Mouse (Mus musculus) forebrain, embryonic 11.5 days (tissue): ENCODE measurements around the gene Nav2. TPM values are rescaled to one million over a fixed set of nuclear protein-coding genes. Genes with fewer than 3 reads are reported as not detected.

Source experiments
- ATAC-seq: fragments of 200-750 bp; cut with Nextera tagmentation; replicated peaks from 2 replicates; pipeline ENCODE4 v1.8.0; 2017; ENCODE audit warnings: moderate TSS enrichment; ENCODE audit not compliant: low FRiP score
- DNase-seq: peaks from one replicate; pipeline ENCODE4 v3.0.0-alpha.2; 2017; ENCODE audit warnings: low spot score
- H3K27ac ChIP-seq: fragments of 300-500 bp; sonication (generic); 2 replicates; pipeline ENCODE4 v1.5.1; 2014; ENCODE audit warnings: low read depth, low read length
- H3K27me3 ChIP-seq: fragments of 300-500 bp; sonication (generic); 2 replicates; pipeline ENCODE4 v1.6.1; 2014; ENCODE audit warnings: mild to moderate bottlenecking, low read length, mixed read lengths; ENCODE audit not compliant: control insufficient read depth, insufficient read depth
- H3K36me3 ChIP-seq: fragments of 300-500 bp; sonication (generic); 2 replicates; pipeline ENCODE4 v1.6.1; 2014; ENCODE audit warnings: mild to moderate bottlenecking, low read length, moderate library complexity, mixed read lengths; ENCODE audit not compliant: control insufficient read depth, insufficient read depth
- H3K4me1 ChIP-seq: fragments of 300-500 bp; sonication (generic); replicated peaks from 2 replicates; pipeline ENCODE4 v1.6.1; 2014; ENCODE audit warnings: low read length, mixed read lengths; ENCODE audit not compliant: control insufficient read depth, insufficient read depth
- H3K4me2 ChIP-seq: fragments of 300-500 bp; sonication (generic); 2 replicates; pipeline ENCODE4 v1.6.1; 2014; ENCODE audit warnings: low read depth, mild to moderate bottlenecking, low read length, moderate library complexity, mixed read lengths; ENCODE audit not compliant: severe bottlenecking
- H3K4me3 ChIP-seq: fragments of 300-500 bp; sonication (generic); 2 replicates; pipeline ENCODE4 v1.5.1; 2014; ENCODE audit warnings: low read depth, low read length
- H3K9ac ChIP-seq: fragments of 300-500 bp; sonication (generic); 2 replicates; pipeline ENCODE4 v1.6.1; 2014; ENCODE audit warnings: low read length
- H3K9me3 ChIP-seq: fragments of 300-500 bp; sonication (generic); 2 replicates; pipeline ENCODE4 v1.6.1; 2016; ENCODE audit warnings: low read length, mixed read lengths; ENCODE audit not compliant: control insufficient read depth
- WGBS: fragments of 180-500 bp; shearing (Covaris S2); extraction: QIAGEN DNeasy Blood & Tissue Kit; methylation state at CpG from one replicate; pipeline ENCODE4 v1.1.7; 2014; 5-methylcytosine and 5-hydroxymethylcytosine counted together
- polyA plus RNA-seq: library from polyadenylated mRNA; unstranded; fragments of >200 nt; fragmentation: Nextera tagmentation; extraction: Ambion mirVana; gene quantifications from 2 replicates; pipeline ENCODE4 v1.2.1, GENCODE M21; 2014

The Nav2 gene
- polyA plus RNA-seq, 1 experiment from 2014 or later = 7.2 TPM

- no peaks in the 10 kb centered on the region for H3K36me3 ChIP-seq
- no peaks in the 10 kb centered on the region for H3K9me3 ChIP-seq
- H3K4me2 ChIP-seq = no peak overlapping the region
- H3K4me1 ChIP-seq = no peaks in the 10 kb centered on the region
- no peak overlapping the region for H3K27ac ChIP-seq
- no peak overlapping the region for H3K4me3 ChIP-seq
- ATAC-seq (no peak), DNase-seq (no peak)
- WGBS = 75% methylated on average over 8 of the region's 8 CpGs
- no peak overlapping the region for H3K9ac ChIP-seq
- peaks cover 2% of the 10 kb centered on the region; the same call in 1 of the 2 replicates for H3K27me3 ChIP-seq
These were observed 176.3 kb downstream of the Nav2 start for GRCm38 (mm10) chr7:49084768-49085167.

DNA sequence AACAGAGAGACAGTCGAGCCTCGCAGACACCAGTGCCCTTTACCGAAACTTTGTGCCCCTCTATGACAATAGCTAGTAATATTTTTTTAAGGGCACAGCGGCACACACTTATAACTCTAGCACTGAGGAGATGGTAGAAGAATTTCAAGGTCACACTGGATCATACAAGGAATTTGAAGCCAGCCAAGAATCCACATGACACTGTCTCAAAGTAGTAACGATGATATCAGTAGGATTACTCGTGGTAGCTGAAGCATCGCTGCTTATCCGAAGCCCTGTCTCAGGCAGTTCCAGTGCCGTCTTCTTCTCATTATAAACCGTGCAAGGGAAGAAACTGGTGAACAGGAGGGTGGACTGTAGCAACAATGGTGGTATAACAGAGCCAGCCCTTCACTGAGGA, 177.2 kb downstream of the Nav2 start:
- H3K4me2 ChIP-seq = no peak overlapping the region
- no peak overlapping the region for H3K27ac ChIP-seq
- H3K9ac ChIP-seq = no peak overlapping the region
- no peaks in the 10 kb centered on the region for H3K9me3 ChIP-seq
- H3K27me3 ChIP-seq = peaks cover 2% of the 10 kb centered on the region; the same call in 1 of the 2 replicates
- no peak for ATAC-seq
- DNase-seq = no peak
- no peak overlapping the region for H3K4me3 ChIP-seq
- H3K36me3 ChIP-seq = no peaks in the 10 kb centered on the region
- H3K4me1 ChIP-seq = no peaks in the 10 kb centered on the region
- WGBS = 85% methylated on average over 10 of the region's 10 CpGs

DNA sequence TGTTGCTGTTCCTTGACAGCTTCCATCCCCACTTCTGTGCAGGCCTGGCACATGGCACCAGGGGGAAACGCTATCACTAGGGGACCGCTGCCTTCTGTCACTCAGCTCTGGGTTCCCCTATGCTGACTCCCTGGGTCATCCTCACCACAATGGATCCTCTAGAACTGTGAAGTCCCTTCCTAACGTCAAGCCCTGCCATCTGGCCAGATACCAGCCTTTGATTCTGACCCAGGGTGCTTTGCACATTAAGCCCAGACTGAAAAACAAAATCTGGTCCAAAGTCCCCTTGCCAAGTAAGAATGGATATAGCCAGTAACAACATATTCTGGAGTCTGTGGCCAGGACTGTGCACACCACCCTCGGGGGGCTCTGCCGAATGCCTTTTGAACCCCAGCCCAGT, 178.6 kb downstream of the Nav2 start:
- Histone ChIP-seq H3K4me3 (no peak overlapping the region), H3K9ac (no peak overlapping the region), H3K27ac (no peak overlapping the region), H3K27me3 (peaks cover 2% of the 10 kb centered on the region), H3K4me2 (no peak overlapping the region), H3K36me3 (no peaks in the 10 kb centered on the region), H3K9me3 (no peaks in the 10 kb centered on the region), H3K4me1 (no peaks in the 10 kb centered on the region)
- no peak for ATAC-seq
- DNase-seq = no peak
- 87% methylated on average over 5 of the region's 5 CpGs for WGBS

DNA sequence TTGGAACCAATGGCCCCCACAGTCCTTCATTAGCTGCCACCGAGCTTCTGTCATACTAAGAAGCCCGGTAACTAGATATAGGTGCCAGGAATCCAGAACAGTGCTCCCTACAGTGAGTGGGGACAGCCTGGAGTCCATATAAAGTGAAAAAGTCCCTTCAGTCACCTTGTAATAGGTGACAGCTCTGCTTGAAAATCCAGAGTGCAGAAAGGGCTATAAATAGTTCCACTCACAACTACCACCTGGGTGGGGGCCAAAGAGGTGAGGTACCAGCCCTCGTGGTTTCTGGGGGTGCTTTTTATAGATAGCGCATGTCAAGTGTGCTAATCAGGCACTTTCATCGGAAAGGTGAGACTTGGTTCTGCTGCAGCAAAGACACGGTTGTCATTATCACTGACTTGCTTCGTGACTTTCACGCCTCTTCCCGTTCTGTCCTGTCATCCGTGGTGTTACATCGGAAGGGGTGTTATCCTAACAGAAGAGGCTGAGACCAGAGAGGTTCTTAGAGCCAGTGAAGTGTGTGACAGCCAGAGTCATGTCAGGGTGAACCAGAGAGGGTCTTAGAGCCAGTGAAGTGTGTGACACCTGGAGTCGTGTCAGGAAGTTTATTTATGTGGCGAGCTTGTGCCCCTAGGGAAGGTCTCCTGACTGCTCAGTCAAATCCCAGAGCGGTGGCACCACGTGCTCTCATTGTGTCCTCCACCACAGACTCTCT, 179.8 kb downstream of the Nav2 start:
- ATAC-seq (no peak), DNase-seq (no peak)
- H3K4me3 ChIP-seq = no peak overlapping the region
- H3K36me3 ChIP-seq = no peaks in the 10 kb centered on the region
- no peak overlapping the region for H3K9ac ChIP-seq
- no peaks in the 10 kb centered on the region for H3K4me1 ChIP-seq
- WGBS = 79% methylated on average over 15 of the region's 15 CpGs
- no peaks in the 10 kb centered on the region for H3K9me3 ChIP-seq
- no peak overlapping the region for H3K4me2 ChIP-seq
- no peak overlapping the region for H3K27ac ChIP-seq
- peaks cover 2% of the 10 kb centered on the region for H3K27me3 ChIP-seq

GRCm38 (mm10) chr7:49091371-49091770, 182.9 kb downstream of the Nav2 start:
- no peak overlapping the region for H3K9ac ChIP-seq
- H3K4me3 ChIP-seq = no peak overlapping the region
- H3K27ac ChIP-seq = no peak overlapping the region
- 62% methylated on average over 5 of the region's 5 CpGs for WGBS
- H3K36me3 ChIP-seq = no peaks in the 10 kb centered on the region
- no peaks in the 10 kb centered on the region for H3K4me1 ChIP-seq
- no peak overlapping the region for H3K4me2 ChIP-seq
- DNase-seq (no peak), ATAC-seq (no peak)
- no peaks in the 10 kb centered on the region for H3K9me3 ChIP-seq
- peaks cover 2% of the 10 kb centered on the region for H3K27me3 ChIP-seq

DNA sequence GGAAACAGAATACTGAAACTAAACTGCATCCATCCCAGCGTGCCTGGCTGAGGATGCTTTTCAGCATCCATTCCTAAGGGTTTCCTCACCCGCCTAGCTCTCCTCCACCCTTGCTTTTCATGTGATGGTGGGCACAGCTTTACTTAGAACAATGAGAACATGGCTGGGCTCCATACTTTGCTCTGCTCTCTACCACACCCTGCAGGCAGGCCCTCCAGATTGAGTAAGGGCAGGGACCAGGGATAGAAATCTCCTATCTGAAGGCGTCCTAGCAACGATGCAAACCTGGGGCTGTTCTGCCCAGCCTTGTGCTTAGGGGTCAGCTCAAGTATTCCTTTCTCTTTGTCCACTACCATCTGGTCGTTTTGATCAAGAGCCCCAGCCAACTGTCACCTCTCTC, 183.4 kb downstream of the Nav2 start:
- no peak overlapping the region for H3K4me2 ChIP-seq
- no peaks in the 10 kb centered on the region for H3K4me1 ChIP-seq
- no peak for ATAC-seq
- no peak overlapping the region for H3K27ac ChIP-seq
- WGBS = 61% methylated on average over 5 of the region's 5 CpGs
- no peak overlapping the region for H3K9ac ChIP-seq
- peaks cover 2% of the 10 kb centered on the region for H3K27me3 ChIP-seq
- no peak for DNase-seq
- no peaks in the 10 kb centered on the region for H3K9me3 ChIP-seq
- no peaks in the 10 kb centered on the region for H3K36me3 ChIP-seq
- no peak overlapping the region for H3K4me3 ChIP-seq

DNA sequence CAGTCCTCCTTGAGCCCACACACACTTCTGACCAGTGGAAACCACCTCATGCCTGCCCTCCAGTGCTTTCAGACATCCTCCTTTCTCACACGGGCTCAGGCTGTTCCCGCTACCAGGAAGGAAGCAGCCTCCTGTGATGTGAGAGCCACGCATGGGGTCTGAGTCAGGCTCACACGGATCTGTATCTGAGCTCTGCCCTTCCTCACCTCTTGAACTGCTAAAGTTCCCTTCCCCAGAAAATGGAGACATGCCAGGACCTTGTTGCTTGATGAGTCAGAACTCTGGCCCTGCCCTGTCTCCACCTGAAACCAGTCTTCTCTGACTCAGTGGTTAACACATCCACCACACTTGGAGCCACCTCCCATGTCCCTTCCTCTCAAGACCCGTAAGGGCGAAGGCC, 185.1 kb downstream of the Nav2 start:
- ATAC-seq = no peak

GRCm38 (mm10) chr7:49094531-49094930, 186.0 kb downstream of the Nav2 start:
- WGBS = 97% methylated on average over 3 of the region's 3 CpGs
- Histone ChIP-seq H3K36me3 (no peaks in the 10 kb centered on the region), H3K4me2 (no peak overlapping the region), H3K4me1 (no peaks in the 10 kb centered on the region), H3K9me3 (no peaks in the 10 kb centered on the region), H3K27me3 (no peaks in the 10 kb centered on the region; the same call in none of the 2 replicates), H3K27ac (no peak overlapping the region), H3K4me3 (no peak overlapping the region), H3K9ac (no peak overlapping the region)
- no peak for ATAC-seq
- DNase-seq = no peak

More for the DNA sequence above, 185.1 kb downstream of the Nav2 start:
- Histone ChIP-seq H3K36me3 (no peaks in the 10 kb centered on the region), H3K4me2 (no peak overlapping the region), H3K9ac (no peak overlapping the region), H3K27ac (no peak overlapping the region), H3K4me3 (no peak overlapping the region), H3K4me1 (no peaks in the 10 kb centered on the region), H3K27me3 (peaks cover 2% of the 10 kb centered on the region), H3K9me3 (no peaks in the 10 kb centered on the region)
- WGBS = 86% methylated on average over 6 of the region's 6 CpGs
- no peak for DNase-seq

GRCm38 (mm10) chr7:49101291-49101690, 192.8 kb downstream of the Nav2 start:
- Histone ChIP-seq H3K27me3 (peaks cover 23% of the 10 kb centered on the region), H3K9ac (no peak overlapping the region), H3K36me3 (no peaks in the 10 kb centered on the region), H3K4me1 (no peaks in the 10 kb centered on the region; the same call in 1 of the 2 replicates), H3K4me3 (no peak overlapping the region), H3K9me3 (no peaks in the 10 kb centered on the region), H3K27ac (no peak overlapping the region), H3K4me2 (no peak overlapping the region)
- DNase-seq (no peak), ATAC-seq (no peak)
- 92% methylated on average over 1 of the region's 1 CpGs for WGBS
